Mouse (Mus musculus) gastrocnemius, postnatal 36 days (tissue): ENCODE measurements at regions not wholly inside any gene's neighbourhood (a gene's known extent, or its start where the extent isn't known, plus 50 kb on each side); places are given as distances from the start of the nearest gene placed in this dataset.

Experiments
- DNase-seq, 2 experiments: peaks; one replicate each; pipeline ENCODE4 v3.0.0; 2022
- intact Hi-C: fragments of 180-260 bp; cut with DNase I; formaldehyde crosslinking; loops from one replicate; pipeline ENCODE4 v1.15.1; 2025

DNA sequence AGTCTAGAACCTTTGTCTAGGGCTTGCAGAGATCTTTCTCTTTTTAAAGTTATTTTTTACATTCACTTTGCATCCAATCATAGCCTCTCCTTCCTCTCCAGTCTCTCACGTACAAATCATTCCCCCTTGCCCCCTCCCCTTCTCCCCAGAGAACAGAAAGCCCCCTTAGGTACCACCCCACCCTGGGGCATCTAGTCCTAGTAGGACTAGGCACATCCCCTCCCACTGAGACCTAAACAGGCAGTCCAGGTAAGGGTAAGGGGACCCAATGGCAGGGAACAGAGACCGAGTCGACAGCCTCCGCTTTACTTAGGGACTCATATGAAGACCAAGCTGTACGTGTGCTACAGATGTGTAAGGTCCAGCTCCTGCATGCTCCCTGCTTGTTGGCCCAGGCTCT, 59.3 kb upstream of the D16Ertd472e start:
- intact Hi-C loops, result loop anchor here (2.0 to 10.0 kb wide), 2 partner anchors 183 to 441 kb away; no protein-coding TSS in a partner anchor
- DNase-seq, result no peak

DNA sequence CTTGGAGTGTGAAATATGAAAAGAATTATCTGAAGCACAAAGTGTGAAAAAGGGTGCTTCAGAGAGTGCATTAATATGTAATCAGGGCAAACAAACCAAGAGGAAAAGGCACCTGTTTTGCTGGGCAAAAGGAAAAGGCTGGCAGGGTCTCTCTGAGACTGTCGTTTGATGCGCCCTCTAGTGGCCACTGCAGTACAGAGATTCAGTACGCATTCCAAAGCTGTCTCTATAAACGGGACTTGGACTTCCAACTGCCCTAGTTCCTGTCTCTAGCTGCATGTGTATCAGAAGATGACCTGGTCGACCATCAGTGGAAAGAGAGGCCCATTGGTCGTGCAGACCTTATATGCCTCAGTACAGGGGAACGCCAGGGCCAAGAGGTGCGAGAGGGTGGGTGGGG, 58.7 kb upstream of the D16Ertd472e start:
- intact Hi-C loops, result loop anchor here (10.0 kb wide), 1 partner anchor 440 kb away; no protein-coding TSS in a partner anchor
- peak in 1 of 2 experiments; percentile 45 for DNase-seq

GRCm38 (mm10) chr16:78631797-78632196, 55.3 kb upstream of the D16Ertd472e start:
- intact Hi-C loops, result loop anchor here (10.0 kb wide), 1 partner anchor 437 kb away; no protein-coding TSS in a partner anchor
- DNase-seq, result no peak

DNA sequence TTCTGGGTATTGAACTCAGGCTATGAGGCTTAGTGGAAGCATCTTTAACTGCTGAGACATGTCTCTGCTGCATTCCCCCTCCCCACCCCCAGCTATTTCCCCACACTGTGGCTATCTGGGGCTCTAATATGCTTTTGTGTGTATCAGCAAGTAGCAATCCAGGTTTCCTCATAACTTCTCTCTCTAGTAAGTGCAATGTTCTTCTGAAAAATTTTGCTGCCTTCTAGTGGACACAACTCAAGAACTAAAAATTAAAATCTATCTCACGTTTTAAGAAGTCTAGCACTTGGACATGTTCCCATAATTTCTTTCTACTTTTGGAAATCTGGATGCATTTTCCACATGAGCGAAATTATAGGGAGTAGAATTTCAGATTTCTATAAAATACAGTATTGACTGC, 50.3 kb upstream of the D16Ertd472e start:
- intact Hi-C loops, result no loop called here

More for the DNA sequence above, 50.3 kb upstream of the D16Ertd472e start:
- DNase-seq, result no peak
